Mouse (Mus musculus): ENCODE data around the gene Morc1.

- TF ChIP-seq CTCF (IDR thresholded peaks at IDR 0.05; ENCODE audit: low read depth): no peak
- no peak for TF ChIP-seq EP300 (optimal IDR thresholded peaks at IDR 0.05)
Measured at GRCm38 (mm10) chr16:48620510-48620909, 189.5 kb downstream of the Morc1 start.
